Mouse (Mus musculus) limb, embryonic 13.5 days (tissue): ENCODE measurements around the gene Apol6. TPM values are rescaled to one million over a fixed set of nuclear protein-coding genes. Genes with fewer than 3 reads are reported as not detected.
A peak's percentile ranks its signal among the peaks of the same experiment; 100 is the strongest.

ENCODE experiments used
- ATAC-seq: fragments of 200-750 bp; cut with Nextera tagmentation; 2 replicates; pipeline ENCODE4 v1.8.0; 2017; ENCODE audit warnings: low read depth, moderate number of reproducible peaks, moderate TSS enrichment; ENCODE audit not compliant: low FRiP score
- H3K27ac ChIP-seq: fragments of 300-500 bp; sonication (generic); 2 replicates; pipeline ENCODE4 v1.5.1; 2015; ENCODE audit warnings: inconsistent platforms, mild to moderate bottlenecking, moderate library complexity
- H3K27me3 ChIP-seq: fragments of 300-500 bp; sonication (generic); 2 replicates; pipeline ENCODE4 v1.6.1; 2015; ENCODE audit warnings: mild to moderate bottlenecking, inconsistent platforms
- H3K36me3 ChIP-seq: fragments of 300-500 bp; sonication (generic); 2 replicates; pipeline ENCODE4 v1.6.1; 2015; ENCODE audit warnings: inconsistent platforms, mild to moderate bottlenecking, moderate library complexity
- H3K4me1 ChIP-seq: fragments of 300-500 bp; sonication (generic); 2 replicates; pipeline ENCODE4 v1.6.1; 2015; ENCODE audit warnings: inconsistent platforms
- H3K4me2 ChIP-seq: fragments of 300-500 bp; sonication (generic); replicated peaks from 2 replicates; pipeline ENCODE4 v1.6.1; 2015; ENCODE audit warnings: inconsistent platforms, mild to moderate bottlenecking, moderate library complexity
- H3K4me3 ChIP-seq: fragments of 300-500 bp; sonication (generic); 2 replicates; pipeline ENCODE4 v1.5.1; 2015; ENCODE audit warnings: moderate library complexity, mild to moderate bottlenecking, inconsistent platforms
- H3K9ac ChIP-seq: fragments of 300-500 bp; sonication (generic); 2 replicates; pipeline ENCODE4 v1.6.1; 2015; ENCODE audit warnings: mild to moderate bottlenecking, inconsistent platforms
- H3K9me3 ChIP-seq: fragments of 300-500 bp; sonication (generic); 2 replicates; pipeline ENCODE4 v1.6.1; 2016; ENCODE audit warnings: inconsistent platforms
- WGBS: fragments of 180-500 bp; shearing (Covaris S2); methylation state at CpG from one replicate; pipeline ENCODE4 v1.1.7; 2015; 5-methylcytosine and 5-hydroxymethylcytosine counted together
- polyA plus RNA-seq: library from polyadenylated mRNA; unstranded; fragments of >200 nt; fragmentation: Nextera tagmentation; extraction: Ambion mirVana; gene quantifications from 2 replicates; pipeline ENCODE4 v1.2.1, GENCODE M21; 2015

Gene Apol6
- polyA plus RNA-seq, 1 experiment from 2014 or later: not detected

DNA sequence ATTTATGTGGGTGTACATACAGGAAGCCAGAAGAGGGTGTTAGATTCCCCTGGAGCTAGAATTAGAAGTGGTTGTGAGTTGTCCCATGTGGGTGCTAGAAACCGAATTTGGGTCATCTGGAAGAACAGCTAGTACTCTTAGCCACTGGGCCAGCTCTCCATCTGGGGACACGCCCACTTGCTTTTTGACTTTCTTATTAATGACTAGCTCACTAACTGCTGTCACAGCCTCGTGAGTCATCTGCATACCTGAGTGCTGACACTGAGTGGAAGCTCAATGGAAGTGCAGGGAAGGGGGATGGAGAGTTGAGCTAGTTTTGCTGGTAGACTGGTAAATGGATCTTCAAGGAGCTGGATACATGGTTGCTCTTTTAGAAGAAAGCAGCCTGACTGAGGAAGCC, 32.0 kb downstream of the Apol6 start:
- Histone ChIP-seq H3K4me2 (no peak overlapping the region), H3K27me3 (no peaks in the 10 kb centered on the region), H3K4me3 (no peak overlapping the region), H3K9me3 (no peaks in the 10 kb centered on the region), H3K36me3 (peaks cover 67% of the 10 kb centered on the region), H3K27ac (no peak overlapping the region), H3K4me1 (peaks cover 15% of the 10 kb centered on the region), H3K9ac (no peak overlapping the region)
- 83% methylated on average over 3 of the region's 3 CpGs for WGBS
- ATAC-seq: no peak

DNA sequence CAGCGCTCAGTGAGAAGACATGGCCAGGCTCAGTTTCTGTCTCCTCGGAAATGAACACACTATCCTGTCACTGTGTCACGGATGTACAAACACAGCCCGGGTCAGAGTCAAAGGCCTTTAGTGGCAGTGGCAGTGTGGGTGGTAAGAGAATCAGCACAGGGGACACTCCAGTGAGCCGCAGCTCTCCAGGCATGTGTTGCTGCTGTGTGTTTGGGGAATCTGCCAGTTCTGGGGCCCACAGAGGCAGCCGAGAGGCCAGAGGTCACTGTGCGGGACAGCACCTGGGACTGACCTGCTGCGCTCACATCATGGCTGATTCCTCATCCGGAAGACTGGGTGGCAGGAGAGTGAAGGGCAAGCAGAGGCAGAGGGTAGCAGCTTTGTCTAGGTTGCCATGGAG, 33.4 kb downstream of the Apol6 start:
- WGBS: 95% methylated on average over 9 of the region's 9 CpGs
- H3K36me3 ChIP-seq: peaks cover 81% of the 10 kb centered on the region

DNA sequence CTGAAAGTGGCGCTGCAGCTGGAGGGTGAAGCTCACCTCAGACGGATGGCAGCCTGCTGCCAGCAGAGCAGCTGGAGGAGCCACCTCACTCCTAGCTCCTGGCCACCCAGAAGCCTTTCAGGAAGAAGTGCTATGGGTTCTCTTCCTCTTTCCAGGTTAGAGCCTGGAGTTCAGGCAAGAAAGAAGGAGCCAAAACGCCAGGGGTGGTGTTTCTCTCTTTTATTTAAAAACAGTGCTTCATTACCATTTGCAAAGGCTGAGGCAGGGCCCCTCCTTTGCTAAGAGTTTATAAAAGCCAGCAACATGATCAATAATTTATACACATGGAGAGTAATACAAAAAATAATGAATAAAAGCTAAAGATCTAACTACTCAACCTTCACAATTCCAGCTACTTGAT, 34.3 kb downstream of the Apol6 start:
- H3K27ac ChIP-seq: no peak overlapping the region
- no peaks in the 10 kb centered on the region for H3K27me3 ChIP-seq
- H3K4me2 ChIP-seq: no peak overlapping the region
- peaks cover 5% of the 10 kb centered on the region; the same call in 1 of the 2 replicates for H3K4me1 ChIP-seq
- H3K9me3 ChIP-seq: no peaks in the 10 kb centered on the region
- H3K36me3 ChIP-seq: peaks cover 87% of the 10 kb centered on the region
- ATAC-seq: no peak
- 80% methylated on average over 3 of the region's 3 CpGs for WGBS
- no peak overlapping the region for H3K9ac ChIP-seq
- no peak overlapping the region for H3K4me3 ChIP-seq

More for the DNA sequence above, 33.4 kb downstream of the Apol6 start:
- Histone ChIP-seq H3K9ac (no peak overlapping the region), H3K27me3 (no peaks in the 10 kb centered on the region), H3K27ac (no peak overlapping the region), H3K9me3 (no peaks in the 10 kb centered on the region), H3K4me1 (peaks cover 5% of the 10 kb centered on the region; the same call in 1 of the 2 replicates), H3K4me3 (no peak overlapping the region), H3K4me2 (no peak overlapping the region)
- no peak for ATAC-seq

DNA sequence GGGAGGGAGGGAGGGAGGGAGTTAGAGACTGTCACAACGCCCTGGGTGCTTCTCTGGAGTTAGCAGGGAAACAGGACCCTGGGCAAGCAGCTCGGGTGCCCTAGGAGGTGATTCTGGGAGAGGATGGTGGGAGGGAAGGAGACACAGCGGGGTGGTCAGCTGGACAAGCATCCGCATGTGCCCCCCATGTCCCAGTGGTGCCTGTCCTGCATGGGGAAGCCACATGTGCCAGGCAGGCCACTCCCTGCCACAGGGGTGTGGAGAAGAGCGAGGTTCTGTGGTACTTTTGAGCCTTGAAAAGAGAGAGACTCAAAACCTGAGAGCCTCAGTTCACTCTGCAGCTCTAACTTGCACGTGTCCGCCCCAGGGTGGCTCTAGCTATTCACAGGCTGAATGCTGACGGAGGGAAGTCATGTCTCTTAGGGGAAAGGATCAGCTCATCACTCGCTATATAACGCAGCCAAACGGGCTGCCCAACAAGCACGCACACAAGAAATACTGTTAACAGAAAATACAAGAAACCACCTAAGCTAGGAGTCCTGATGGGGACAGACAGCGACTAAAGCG, 34.8 kb downstream of the Apol6 start:
- Histone ChIP-seq H3K9me3 (no peaks in the 10 kb centered on the region), H3K4me2 (no peak overlapping the region), H3K9ac (no peak overlapping the region), H3K27me3 (no peaks in the 10 kb centered on the region), H3K27ac (no peak overlapping the region), H3K36me3 (peaks cover 92% of the 10 kb centered on the region), H3K4me3 (no peak overlapping the region), H3K4me1 (peaks cover 5% of the 10 kb centered on the region; the same call in 1 of the 2 replicates)
- WGBS: 80% methylated on average over 14 of the region's 14 CpGs
- ATAC-seq: no peak

DNA sequence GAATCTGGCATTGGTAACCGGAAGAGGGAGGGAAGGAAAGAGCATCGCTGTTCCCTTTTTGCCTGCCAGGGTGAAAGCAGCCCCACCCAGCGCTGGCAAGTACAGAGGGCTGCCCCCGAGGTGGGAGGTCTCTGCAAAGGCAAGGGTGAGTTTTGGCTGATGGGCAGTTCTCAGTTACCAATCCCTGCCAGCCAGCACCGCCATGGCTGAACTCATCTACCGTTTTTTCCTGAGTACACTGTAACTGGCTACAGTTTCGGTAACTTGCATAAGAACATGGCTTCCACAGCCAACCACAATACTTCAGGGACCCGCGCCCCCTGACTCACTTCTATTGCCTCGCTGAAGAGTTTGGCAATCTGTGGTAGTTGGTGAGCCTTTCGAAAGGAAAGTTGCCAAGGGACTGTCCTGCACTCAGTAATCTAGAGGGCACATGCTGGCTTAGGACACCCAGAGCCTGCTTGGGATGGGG, 35.4 kb downstream of the Apol6 start:
- Histone ChIP-seq H3K9me3 (no peaks in the 10 kb centered on the region), H3K27me3 (no peaks in the 10 kb centered on the region), H3K27ac (no peak overlapping the region), H3K36me3 (peaks cover 93% of the 10 kb centered on the region), H3K4me3 (no peak overlapping the region), H3K4me1 (peaks cover 5% of the 10 kb centered on the region; the same call in 1 of the 2 replicates), H3K4me2 (no peak overlapping the region), H3K9ac (no peak overlapping the region)
- WGBS: 81% methylated on average over 11 of the region's 11 CpGs
- ATAC-seq: no peak

DNA sequence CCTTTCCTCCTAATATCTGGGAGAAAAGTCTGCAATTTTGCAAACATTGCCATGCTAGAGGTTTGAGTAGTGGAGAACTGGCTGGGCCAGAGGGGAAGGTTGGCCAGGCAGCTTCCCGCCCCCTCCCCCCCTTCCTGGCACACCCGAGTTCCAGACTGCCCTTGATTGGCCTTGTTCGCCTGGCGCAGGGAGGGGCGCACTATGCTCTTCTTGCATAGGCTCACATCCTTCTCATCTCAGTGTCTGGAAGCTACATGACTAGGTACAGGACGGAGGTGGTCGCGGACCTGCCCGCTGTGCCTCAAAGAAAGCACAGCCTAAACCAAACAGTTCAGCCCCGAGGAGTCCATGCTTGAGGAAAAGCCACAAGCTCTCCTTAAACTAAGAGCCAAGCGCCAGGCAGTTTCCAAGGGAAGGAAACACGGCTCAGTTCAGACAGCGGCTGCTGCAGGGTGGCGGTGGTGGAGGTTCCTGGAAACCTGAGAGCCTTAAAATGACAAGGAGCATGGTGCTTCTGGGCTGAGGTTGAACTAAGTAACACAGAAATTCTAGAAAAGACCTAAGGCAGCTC, 36.2 kb downstream of the Apol6 start:
- peak overlapping the region; percentile 22; the same call in 1 of the 2 replicates for H3K27ac ChIP-seq
- H3K27me3 ChIP-seq: no peaks in the 10 kb centered on the region
- no peak overlapping the region for H3K4me2 ChIP-seq
- no peak for ATAC-seq
- H3K4me1 ChIP-seq: peaks cover 5% of the 10 kb centered on the region; the same call in 1 of the 2 replicates
- no peak overlapping the region for H3K9ac ChIP-seq
- H3K4me3 ChIP-seq: no peak overlapping the region
- no peaks in the 10 kb centered on the region for H3K9me3 ChIP-seq
- WGBS: 77% methylated on average over 14 of the region's 14 CpGs
- peaks cover 96% of the 10 kb centered on the region for H3K36me3 ChIP-seq

DNA sequence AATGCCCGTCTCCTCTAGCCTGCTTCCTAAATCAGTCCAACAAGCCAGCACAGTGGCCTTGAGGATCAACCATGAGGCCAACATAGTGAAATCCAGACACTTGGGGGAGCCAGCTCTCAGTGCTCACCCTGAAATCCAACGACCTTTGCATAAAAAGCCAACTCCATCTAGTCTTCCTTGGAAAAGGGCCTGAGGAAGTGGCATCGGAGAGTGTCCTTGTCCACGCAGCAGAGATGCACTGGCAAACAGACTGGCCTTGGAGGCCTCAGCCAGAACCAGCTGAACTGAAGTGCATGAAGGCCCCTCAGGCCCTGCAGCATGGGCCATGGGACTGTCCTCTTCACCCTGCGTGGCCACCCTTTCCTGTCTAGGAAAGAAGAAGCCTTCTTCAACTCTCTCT, 36.9 kb downstream of the Apol6 start:
- peak overlapping the region; percentile 22; the same call in 1 of the 2 replicates for H3K27ac ChIP-seq
- no peak overlapping the region for H3K9ac ChIP-seq
- WGBS: 76% methylated on average over 5 of the region's 5 CpGs
- no peaks in the 10 kb centered on the region for H3K27me3 ChIP-seq
- no peaks in the 10 kb centered on the region for H3K9me3 ChIP-seq
- H3K4me1 ChIP-seq: peaks cover 5% of the 10 kb centered on the region; the same call in 1 of the 2 replicates
- no peak overlapping the region for H3K4me2 ChIP-seq
- H3K36me3 ChIP-seq: peaks cover 93% of the 10 kb centered on the region
- ATAC-seq: no peak
- no peak overlapping the region for H3K4me3 ChIP-seq

DNA sequence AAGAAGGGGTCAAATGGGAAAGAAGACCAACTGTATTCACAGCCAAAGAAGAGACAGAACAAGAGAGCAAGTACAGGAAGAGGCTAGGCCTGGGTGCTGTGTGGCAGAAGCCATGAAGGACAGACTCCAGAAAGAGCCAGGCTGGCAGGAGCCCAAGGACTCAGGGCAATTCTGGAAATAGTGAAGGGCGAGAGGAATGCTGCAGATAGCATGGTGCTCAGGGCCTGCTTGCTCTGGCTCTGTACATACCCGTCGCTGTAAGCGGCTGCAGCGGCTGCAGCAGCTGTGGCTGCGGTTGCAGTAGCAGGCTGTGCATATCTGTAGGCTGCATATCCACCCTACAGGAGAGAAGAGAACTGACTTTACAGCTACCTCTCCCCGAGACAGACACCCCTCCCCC, 41.3 kb downstream of the Apol6 start:
- no peak overlapping the region for H3K4me2 ChIP-seq
- H3K4me1 ChIP-seq: peaks cover 5% of the 10 kb centered on the region; the same call in 1 of the 2 replicates
- ATAC-seq: no peak
- peaks cover 84% of the 10 kb centered on the region for H3K36me3 ChIP-seq
- H3K9me3 ChIP-seq: no peaks in the 10 kb centered on the region
- H3K27ac ChIP-seq: no peak overlapping the region
- no peaks in the 10 kb centered on the region for H3K27me3 ChIP-seq
- H3K4me3 ChIP-seq: no peak overlapping the region
- 91% methylated on average over 7 of the region's 7 CpGs for WGBS
- no peak overlapping the region for H3K9ac ChIP-seq

DNA sequence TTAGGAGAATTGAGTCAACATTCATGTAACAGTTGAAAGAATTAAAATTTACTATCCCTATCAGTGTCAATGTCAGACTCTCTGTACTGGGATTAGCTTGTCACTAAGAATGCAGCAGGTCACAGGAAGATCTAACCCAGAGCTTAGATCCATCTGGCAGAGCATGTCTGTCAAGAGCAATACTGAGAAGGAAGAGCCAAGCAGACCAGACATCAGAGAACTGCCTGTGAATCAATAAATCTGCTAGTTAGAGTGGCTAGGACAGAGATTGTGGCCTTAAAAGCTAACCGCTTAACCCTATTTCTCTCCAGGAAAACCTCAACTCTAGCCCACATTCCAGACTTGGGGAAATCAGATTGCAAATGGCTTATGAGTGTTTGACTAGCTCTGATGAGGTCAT, 42.0 kb downstream of the Apol6 start:
- Histone ChIP-seq H3K4me3 (no peak overlapping the region), H3K9me3 (no peaks in the 10 kb centered on the region), H3K4me1 (peaks cover under 1% of the 10 kb centered on the region; the same call in 1 of the 2 replicates), H3K36me3 (peaks cover 81% of the 10 kb centered on the region), H3K4me2 (no peak overlapping the region), H3K27ac (no peak overlapping the region), H3K27me3 (no peaks in the 10 kb centered on the region), H3K9ac (no peak overlapping the region)
- 94% methylated on average over 1 of the region's 1 CpGs for WGBS
- no peak for ATAC-seq

DNA sequence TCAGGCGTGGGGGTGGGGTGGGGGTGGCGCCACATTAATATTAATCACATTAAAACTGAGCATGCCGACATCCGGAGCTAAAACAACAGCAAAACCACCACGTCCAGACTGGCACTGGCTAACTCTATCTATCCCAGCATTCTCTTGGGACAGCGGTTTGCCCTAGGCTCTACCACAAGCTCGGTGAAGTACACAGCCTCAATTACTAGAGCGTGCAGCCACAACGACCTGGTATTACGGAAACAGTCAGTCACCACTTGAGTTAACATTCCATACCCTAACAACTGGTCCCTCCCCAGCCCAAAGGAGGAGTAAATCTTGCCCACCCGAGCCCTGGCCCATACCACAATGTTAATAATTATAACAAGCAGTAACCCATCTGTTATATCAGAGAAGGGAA, 44.7 kb downstream of the Apol6 start:
- peaks cover 77% of the 10 kb centered on the region for H3K36me3 ChIP-seq
- no peaks in the 10 kb centered on the region for H3K9me3 ChIP-seq
- H3K4me2 ChIP-seq: no peak overlapping the region
- H3K4me3 ChIP-seq: no peak overlapping the region
- H3K27ac ChIP-seq: no peak overlapping the region
- ATAC-seq: no peak
- 64% methylated on average over 11 of the region's 11 CpGs for WGBS
- no peak overlapping the region for H3K9ac ChIP-seq
- H3K4me1 ChIP-seq: peaks cover 3% of the 10 kb centered on the region; the same call in 1 of the 2 replicates
- no peaks in the 10 kb centered on the region for H3K27me3 ChIP-seq

DNA sequence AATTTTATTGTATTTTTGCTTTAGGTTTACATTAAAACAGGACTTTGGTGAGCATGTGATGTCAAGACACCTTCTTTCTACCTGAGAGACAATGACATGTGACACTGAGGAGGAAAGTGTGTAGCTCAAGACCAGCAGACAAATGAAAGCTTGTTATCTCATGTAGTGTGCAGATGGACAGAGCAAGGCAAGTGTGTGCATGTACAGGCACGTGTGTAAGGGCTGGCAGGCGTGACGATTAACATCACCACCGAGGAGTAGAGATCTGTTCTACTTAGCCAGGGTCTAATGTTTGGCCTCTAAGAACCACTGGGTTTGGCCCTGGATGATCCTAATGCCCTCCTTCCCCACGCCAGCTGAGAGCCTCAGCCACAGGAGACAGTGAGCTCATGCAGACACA, 46.0 kb downstream of the Apol6 start:
- H3K4me2 ChIP-seq: no peak overlapping the region
- ATAC-seq: no peak

DNA sequence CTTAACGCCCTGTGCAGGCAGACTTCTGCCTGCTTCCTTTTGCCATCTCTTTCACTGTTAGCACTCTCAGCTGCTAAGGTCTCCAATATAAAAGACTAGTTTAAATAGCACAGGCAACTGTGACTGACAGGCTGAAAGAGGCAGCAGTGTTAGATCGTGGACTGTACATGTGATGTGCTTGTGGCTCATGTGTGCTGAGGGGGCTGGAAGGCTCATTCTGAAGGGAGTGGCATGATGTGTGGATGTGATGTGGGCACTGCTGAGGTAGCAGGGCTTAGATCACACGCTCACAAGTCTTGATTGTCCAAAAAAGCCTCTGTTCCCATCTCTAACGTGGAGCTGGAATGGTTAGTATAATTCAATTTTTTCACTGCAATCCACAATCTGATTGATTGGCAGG, 46.9 kb downstream of the Apol6 start:
- no peaks in the 10 kb centered on the region for H3K9me3 ChIP-seq
- H3K27me3 ChIP-seq: no peaks in the 10 kb centered on the region
- H3K4me3 ChIP-seq: no peak overlapping the region
- WGBS: 89% methylated on average over 4 of the region's 4 CpGs
- H3K4me1 ChIP-seq: peaks cover 3% of the 10 kb centered on the region; the same call in 1 of the 2 replicates
- H3K36me3 ChIP-seq: peaks cover 74% of the 10 kb centered on the region
- H3K4me2 ChIP-seq: no peak overlapping the region
- H3K27ac ChIP-seq: no peak overlapping the region
- no peak for ATAC-seq
- H3K9ac ChIP-seq: no peak overlapping the region

More for the DNA sequence above, 46.0 kb downstream of the Apol6 start:
- WGBS: 80% methylated on average over 5 of the region's 5 CpGs
- Histone ChIP-seq H3K27me3 (no peaks in the 10 kb centered on the region), H3K4me3 (no peak overlapping the region), H3K9me3 (no peaks in the 10 kb centered on the region), H3K4me1 (peaks cover 3% of the 10 kb centered on the region; the same call in 1 of the 2 replicates), H3K27ac (no peak overlapping the region), H3K9ac (no peak overlapping the region), H3K36me3 (peaks cover 74% of the 10 kb centered on the region)
